Mouse (Mus musculus): Measurements from ENCODE around the gene Skap1. TPM values are rescaled to one million over a fixed set of nuclear protein-coding genes. Genes with fewer than 3 reads are reported as not detected.

Gene Skap1
- total and polyA plus RNA-seq, 2 experiments from 2014 or later = 0.11 TPM; not detected in 1

- H3K27ac ChIP-seq (ENCODE audit: low read depth) = no peak overlapping the region
- H3K4me2 ChIP-seq (ENCODE audit: low read depth, low read length) = no peak overlapping the region
- H3K27me3 ChIP-seq (ENCODE audit: control insufficient read depth, insufficient read depth, low read length) = 0 out of 2 replicates have a peak, but pooled peaks cover 14% of the 10 kb centered on the region
- TF ChIP-seq EP300 (IDR thresholded peaks at IDR 0.05; ENCODE audit: low read depth) (no peak), CTCF (IDR thresholded peaks at IDR 0.05; ENCODE audit: low read depth) (no peak)
- H3K36me3 ChIP-seq (replicated peaks; ENCODE audit: control insufficient read depth, insufficient read depth, low read length) = no peaks in the 10 kb centered on the region
- ATAC-seq (ENCODE audit: insufficient read depth, low read depth) = no peak
- H3K4me1 ChIP-seq (ENCODE audit: control insufficient read depth, insufficient read depth) = no peaks in the 10 kb centered on the region
- H3K9me3 ChIP-seq (replicated peaks; ENCODE audit: control insufficient read depth, low read length) = no peaks in the 10 kb centered on the region
- H3K4me3 ChIP-seq (ENCODE audit: low read depth, low read length) = no peak overlapping the region
- no peak for DNase-seq (ENCODE audit: low spot score)
- 61% methylated on average over 6 of the region's 6 CpGs for WGBS
- H3K9ac ChIP-seq (replicated peaks; ENCODE audit: low read depth, low read length) = no peak overlapping the region
Observed at GRCm38 (mm10) chr11:96746648-96747047, 282.3 kb downstream of the Skap1 start.

GRCm38 (mm10) chr11:96747555-96747954 lies 283.2 kb downstream of the Skap1 start:
- Histone ChIP-seq H3K36me3 (replicated peaks; ENCODE audit: control insufficient read depth, insufficient read depth, low read length) (no peaks in the 10 kb centered on the region), H3K4me1 (ENCODE audit: control insufficient read depth, insufficient read depth) (no peaks in the 10 kb centered on the region), H3K4me2 (ENCODE audit: low read depth, low read length) (no peak overlapping the region), H3K27me3 (ENCODE audit: control insufficient read depth, insufficient read depth, low read length) (0 out of 2 replicates have a peak, but pooled peaks cover 5% of the 10 kb centered on the region), H3K9me3 (replicated peaks; ENCODE audit: control insufficient read depth, low read length) (no peaks in the 10 kb centered on the region), H3K9ac (replicated peaks; ENCODE audit: low read depth, low read length) (no peak overlapping the region), H3K27ac (ENCODE audit: low read depth) (no peak overlapping the region), H3K4me3 (ENCODE audit: low read depth, low read length) (no peak overlapping the region)
- 51% methylated on average over 3 of the region's 3 CpGs for WGBS
- TF ChIP-seq CTCF (IDR thresholded peaks at IDR 0.05; ENCODE audit: low read depth) (no peak), EP300 (IDR thresholded peaks at IDR 0.05; ENCODE audit: low read depth) (no peak)
- no peak for ATAC-seq (ENCODE audit: insufficient read depth, low read depth)
- no peak for DNase-seq (ENCODE audit: low spot score)

GRCm38 (mm10) chr11:96755298-96755697 lies 290.9 kb downstream of the Skap1 start:
- WGBS = 88% methylated on average over 2 of the region's 2 CpGs
- DNase-seq (ENCODE audit: low spot score) (no peak), ATAC-seq (ENCODE audit: insufficient read depth, low read depth) (no peak)
- no peaks in the 10 kb centered on the region for H3K4me1 ChIP-seq (ENCODE audit: control insufficient read depth, insufficient read depth)
- H3K4me2 ChIP-seq (ENCODE audit: low read depth, low read length) = no peak overlapping the region
- no peaks in the 10 kb centered on the region for H3K9me3 ChIP-seq (replicated peaks; ENCODE audit: control insufficient read depth, low read length)
- H3K27ac ChIP-seq (ENCODE audit: low read depth) = no peak overlapping the region
- H3K9ac ChIP-seq (replicated peaks; ENCODE audit: low read depth, low read length) = no peak overlapping the region
- H3K4me3 ChIP-seq (ENCODE audit: low read depth, low read length) = no peak overlapping the region
- H3K27me3 ChIP-seq (ENCODE audit: control insufficient read depth, insufficient read depth, low read length) = no peaks in the 10 kb centered on the region
- no peaks in the 10 kb centered on the region for H3K36me3 ChIP-seq (replicated peaks; ENCODE audit: control insufficient read depth, insufficient read depth, low read length)
- TF ChIP-seq EP300 (IDR thresholded peaks at IDR 0.05; ENCODE audit: low read depth) = no peak
- no peak for TF ChIP-seq CTCF (IDR thresholded peaks at IDR 0.05; ENCODE audit: low read depth)

GRCm38 (mm10) chr11:96757421-96757820 lies 293.0 kb downstream of the Skap1 start:
- no peaks in the 10 kb centered on the region for H3K27me3 ChIP-seq (ENCODE audit: control insufficient read depth, insufficient read depth, low read length)
- no peak overlapping the region for H3K9ac ChIP-seq (replicated peaks; ENCODE audit: low read depth, low read length)
- no peak overlapping the region for H3K4me2 ChIP-seq (ENCODE audit: low read depth, low read length)
- no peaks in the 10 kb centered on the region for H3K36me3 ChIP-seq (replicated peaks; ENCODE audit: control insufficient read depth, insufficient read depth, low read length)
- H3K9me3 ChIP-seq (replicated peaks; ENCODE audit: control insufficient read depth, low read length) = no peaks in the 10 kb centered on the region
- no peak for ATAC-seq (ENCODE audit: insufficient read depth, low read depth)
- no peak overlapping the region for H3K4me3 ChIP-seq (ENCODE audit: low read depth, low read length)
- no peaks in the 10 kb centered on the region for H3K4me1 ChIP-seq (ENCODE audit: control insufficient read depth, insufficient read depth)
- TF ChIP-seq EP300 (IDR thresholded peaks at IDR 0.05; ENCODE audit: low read depth) = no peak
- TF ChIP-seq CTCF (IDR thresholded peaks at IDR 0.05; ENCODE audit: low read depth) = no peak; the same call in 1 of the 2 replicates
- 46% methylated on average over 4 of the region's 4 CpGs for WGBS
- H3K27ac ChIP-seq (ENCODE audit: low read depth) = no peak overlapping the region
- no peak for DNase-seq (ENCODE audit: low spot score)

- Histone ChIP-seq H3K36me3 (replicated peaks; ENCODE audit: control insufficient read depth, insufficient read depth, low read length) (no peaks in the 10 kb centered on the region), H3K4me2 (ENCODE audit: low read depth, low read length) (no peak overlapping the region), H3K27ac (ENCODE audit: low read depth) (no peak overlapping the region), H3K27me3 (ENCODE audit: control insufficient read depth, insufficient read depth, low read length) (no peaks in the 10 kb centered on the region), H3K4me1 (ENCODE audit: control insufficient read depth, insufficient read depth) (no peaks in the 10 kb centered on the region), H3K9ac (replicated peaks; ENCODE audit: low read depth, low read length) (no peak overlapping the region), H3K4me3 (ENCODE audit: low read depth, low read length) (no peak overlapping the region), H3K9me3 (replicated peaks; ENCODE audit: control insufficient read depth, low read length) (no peaks in the 10 kb centered on the region)
- ATAC-seq (ENCODE audit: insufficient read depth, low read depth) = no peak
- DNase-seq (ENCODE audit: low spot score) = no peak
- WGBS = 56% methylated on average over 5 of the region's 5 CpGs
- TF ChIP-seq EP300 (IDR thresholded peaks at IDR 0.05; ENCODE audit: low read depth) (no peak), CTCF (IDR thresholded peaks at IDR 0.05; ENCODE audit: low read depth) (no peak)
Observed at GRCm38 (mm10) chr11:96758402-96758801, 294.0 kb downstream of the Skap1 start.

- no peak overlapping the region for H3K4me2 ChIP-seq (ENCODE audit: low read depth, low read length)
Observed at GRCm38 (mm10) chr11:96760042-96760441, 295.6 kb downstream of the Skap1 start.

More at GRCm38 (mm10) chr11:96760042-96760441, 295.6 kb downstream of the Skap1 start:
- Histone ChIP-seq H3K9ac (replicated peaks; ENCODE audit: low read depth, low read length) (no peak overlapping the region), H3K4me1 (ENCODE audit: control insufficient read depth, insufficient read depth) (no peaks in the 10 kb centered on the region; the same call in 1 of the 2 replicates), H3K4me3 (ENCODE audit: low read depth, low read length) (no peak overlapping the region), H3K27me3 (ENCODE audit: control insufficient read depth, insufficient read depth, low read length) (no peaks in the 10 kb centered on the region), H3K9me3 (replicated peaks; ENCODE audit: control insufficient read depth, low read length) (no peaks in the 10 kb centered on the region), H3K36me3 (replicated peaks; ENCODE audit: control insufficient read depth, insufficient read depth, low read length) (no peaks in the 10 kb centered on the region), H3K27ac (ENCODE audit: low read depth) (no peak overlapping the region)
- DNase-seq (ENCODE audit: low spot score) = peak; percentile 66
- no peak for TF ChIP-seq EP300 (IDR thresholded peaks at IDR 0.05; ENCODE audit: low read depth)
- peak; percentile 82 for TF ChIP-seq CTCF (IDR thresholded peaks at IDR 0.05; ENCODE audit: low read depth)
- peak; percentile 63 for ATAC-seq (ENCODE audit: insufficient read depth, low read depth)
- 43% methylated on average over 3 of the region's 3 CpGs for WGBS

Data from heart, postnatal 0 days (tissue).